Mouse (Mus musculus) kidney, postnatal 36 days (tissue): ENCODE results near the gene Rbl2.

Source experiments
- DNase-seq, 2 experiments: peaks; one replicate each; pipeline ENCODE4 v3.0.0; 2021 to 2022; ENCODE audit warnings: mixed read lengths in 2 of 2

Gene Rbl2

DNA sequence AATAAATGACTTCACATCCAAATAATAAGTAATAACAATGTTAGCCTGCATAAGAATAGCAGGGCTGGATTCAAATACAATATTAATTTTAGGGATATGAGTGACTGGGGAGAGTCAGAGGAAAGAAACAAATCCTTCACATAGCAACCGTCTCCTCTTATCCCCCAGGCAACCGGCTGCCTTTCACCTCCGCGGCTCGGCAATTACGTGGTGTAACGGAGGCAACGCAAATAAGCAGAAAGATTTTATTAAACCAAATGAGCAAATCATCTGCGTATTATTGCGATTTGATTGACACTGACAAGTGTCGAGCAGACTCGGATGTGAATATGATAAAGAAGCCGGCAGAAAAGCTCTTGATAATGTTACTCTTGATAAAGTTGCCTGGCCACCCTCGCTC, 101.1 kb downstream of the Rbl2 start:
- no peak for DNase-seq

DNA sequence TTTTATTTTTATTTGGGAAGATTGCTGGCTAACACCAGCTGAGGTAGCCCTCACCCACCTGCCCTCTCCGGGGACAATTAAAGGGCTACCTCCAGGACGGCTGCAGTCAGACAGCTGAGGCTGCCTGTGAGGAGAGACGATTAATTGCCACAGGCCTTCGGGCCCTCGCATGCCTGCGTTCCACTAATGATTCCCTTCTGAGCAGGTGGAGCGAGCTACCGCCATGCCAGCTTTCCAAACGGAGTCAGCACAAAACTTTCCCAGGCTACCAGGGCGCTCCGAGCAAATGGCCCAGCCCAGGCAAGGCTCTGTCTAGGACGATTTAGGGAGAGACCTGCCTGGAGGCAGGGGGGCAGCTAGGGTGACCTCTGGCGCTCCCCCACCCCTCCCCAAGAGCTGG, 101.7 kb downstream of the Rbl2 start:
- DNase-seq = peak in 1 of 2 experiments; percentile 5
